Mouse (Mus musculus): ENCODE results near the gene Gpr183. TPM values are rescaled to one million over a fixed set of nuclear protein-coding genes. Genes with fewer than 3 reads are reported as not detected.

The Gpr183 gene
- polyA plus RNA-seq, 1 experiment from 2014 or later: 3.2 TPM

- 79% methylated on average over 11 of the region's 11 CpGs for WGBS
Measured at GRCm38 (mm10) chr14:121906992-121907681, 57.9 kb downstream of the Gpr183 start.

GRCm38 (mm10) chr14:121906341-121906991 lies 58.5 kb downstream of the Gpr183 start:
- Histone ChIP-seq H3K4me3 (no peak overlapping the region), H3K4me2 (no peak overlapping the region), H3K27me3 (no peaks in the 10 kb centered on the region), H3K27ac (no peak overlapping the region), H3K4me1 (peaks cover 14% of the 10 kb centered on the region), H3K9me3 (no peaks in the 10 kb centered on the region), H3K36me3 (0 out of 2 replicates have a peak, but pooled peaks cover 7% of the 10 kb centered on the region), H3K9ac (no peak overlapping the region)
- no peak for ATAC-seq (ENCODE audit: borderline replicate concordance, extremely low read depth, low FRiP score, low TSS enrichment)
- 58% methylated on average over 8 of the region's 8 CpGs for WGBS

More at GRCm38 (mm10) chr14:121906992-121907681, 57.9 kb downstream of the Gpr183 start:
- Histone ChIP-seq H3K9me3 (no peaks in the 10 kb centered on the region), H3K27ac (no peak overlapping the region), H3K9ac (no peak overlapping the region), H3K4me2 (no peak overlapping the region), H3K4me1 (peaks cover 14% of the 10 kb centered on the region), H3K4me3 (no peak overlapping the region), H3K36me3 (peaks cover 13% of the 10 kb centered on the region; the same call in 1 of the 2 replicates), H3K27me3 (no peaks in the 10 kb centered on the region)
- ATAC-seq (ENCODE audit: borderline replicate concordance, extremely low read depth, low FRiP score, low TSS enrichment): no peak

- Histone ChIP-seq H3K9ac (no peak overlapping the region), H3K9me3 (no peaks in the 10 kb centered on the region), H3K27me3 (no peaks in the 10 kb centered on the region), H3K27ac (no peak overlapping the region), H3K4me3 (no peak overlapping the region), H3K4me2 (no peak overlapping the region), H3K4me1 (peaks cover 14% of the 10 kb centered on the region), H3K36me3 (0 out of 2 replicates have a peak, but pooled peaks cover 7% of the 10 kb centered on the region)
- no peak for ATAC-seq (ENCODE audit: borderline replicate concordance, extremely low read depth, low FRiP score, low TSS enrichment)
- WGBS: 13% methylated on average over 3 of the region's 3 CpGs
Measured at GRCm38 (mm10) chr14:121904754-121905153, 60.2 kb downstream of the Gpr183 start.

GRCm38 (mm10) chr14:121903381-121903876 lies 61.6 kb downstream of the Gpr183 start:
- Histone ChIP-seq H3K36me3 (0 out of 2 replicates have a peak, but pooled peaks cover 6% of the 10 kb centered on the region), H3K4me2 (no peak overlapping the region), H3K9ac (no peak overlapping the region), H3K27me3 (no peaks in the 10 kb centered on the region), H3K27ac (no peak overlapping the region), H3K4me1 (peaks cover 14% of the 10 kb centered on the region), H3K9me3 (no peaks in the 10 kb centered on the region), H3K4me3 (no peak overlapping the region)
- ATAC-seq (ENCODE audit: borderline replicate concordance, extremely low read depth, low FRiP score, low TSS enrichment): no peak
- 83% methylated on average over 7 of the region's 7 CpGs for WGBS

Other genes with a start within 250 kb of the Gpr183 start
- gene Dock9, start 167.4 kb downstream of the Gpr183 start, polyA plus RNA-seq (2015; fragmentation: Nextera tagmentation; extraction: Ambion mirVana): 10.5 and 11.0 TPM in 2 replicates
- 60.3 and 60.4 TPM in 2 replicates for gene Ubac2, start 86.6 kb downstream of the Gpr183 start, polyA plus RNA-seq (2015; fragmentation: Nextera tagmentation; extraction: Ambion mirVana)
- 0.10 and 0.55 TPM in 2 replicates for gene Gpr18, start 49.4 kb downstream of the Gpr183 start, polyA plus RNA-seq (2015; fragmentation: Nextera tagmentation; extraction: Ambion mirVana)
- not detected in 2 replicates for gene Timm8a2, start 69.5 kb upstream of the Gpr183 start, polyA plus RNA-seq (2015; fragmentation: Nextera tagmentation; extraction: Ambion mirVana)
- gene Tm9sf2, start 141.8 kb upstream of the Gpr183 start, polyA plus RNA-seq (2015; fragmentation: Nextera tagmentation; extraction: Ambion mirVana): 169 and 176 TPM in 2 replicates
- 19.3 and 20.4 TPM in 2 replicates for gene Clybl, start 216.5 kb upstream of the Gpr183 start, polyA plus RNA-seq (2015; fragmentation: Nextera tagmentation; extraction: Ambion mirVana)

All from lung, embryonic 15.5 days (tissue).